Mouse (Mus musculus): ENCODE data around the gene Gm12394. TPM values are rescaled to one million over a fixed set of nuclear protein-coding genes. Genes with fewer than 3 reads are reported as not detected.
"Not testable (repeated sequence)": the region's sequence is repeated elsewhere in the genome, so short reads cannot be mapped to it uniquely, and the experiment has no call there.

Gene Gm12394
- 0.01 TPM in 1 of 2 replicates, not detected in the other for polyA plus RNA-seq (2012; rRNA removed)
- 0.21 and 0.23 TPM in 2 replicates for polyA plus RNA-seq (2014; fragmentation: Nextera tagmentation; extraction: Ambion mirVana)

DNA sequence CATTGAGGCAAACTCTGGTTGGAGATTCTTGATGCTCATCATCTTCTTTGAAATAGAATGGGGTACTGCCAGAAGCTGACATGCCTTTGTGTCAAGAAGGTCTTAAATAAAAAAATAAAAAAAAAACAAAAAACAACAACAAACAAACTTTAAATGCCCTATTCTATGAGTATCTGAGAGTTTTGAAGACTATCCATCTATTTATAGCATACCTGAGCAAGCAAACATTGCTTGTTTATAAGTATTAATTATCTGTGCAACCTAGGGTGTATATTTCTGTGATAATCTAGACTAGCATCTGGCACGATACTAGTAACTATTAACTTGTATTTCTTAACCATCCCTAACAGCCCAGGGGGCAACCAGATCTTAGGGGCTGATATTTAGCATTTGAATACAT, at the start of gene Gm12394:
Gene Gm12394 (minus strand): TSS at position 101 of the 400 bp plus-strand sequence.
- H3K9me3 ChIP-seq (ENCODE audit: control insufficient read depth, low read length); H3K27ac ChIP-seq (replicated peaks; ENCODE audit: low read depth, low read length); ATAC-seq (ENCODE audit: low FRiP score, low read depth); H3K4me2 ChIP-seq (replicated peaks; ENCODE audit: low read depth, low read length, severe bottlenecking); H3K9ac ChIP-seq (ENCODE audit: low read depth, low read length, severe bottlenecking); DNase-seq (ENCODE audit: low spot score); H3K4me1 ChIP-seq (ENCODE audit: control insufficient read depth, insufficient read depth, low read length); H3K4me3 ChIP-seq (replicated peaks; ENCODE audit: low read length); H3K36me3 ChIP-seq (ENCODE audit: control insufficient read depth, insufficient read depth, low read length); H3K27me3 ChIP-seq (ENCODE audit: control insufficient read depth, insufficient read depth, low read length): not testable (repeated sequence)
- 82% methylated on average over 1 of the region's 1 CpGs for WGBS

DNA sequence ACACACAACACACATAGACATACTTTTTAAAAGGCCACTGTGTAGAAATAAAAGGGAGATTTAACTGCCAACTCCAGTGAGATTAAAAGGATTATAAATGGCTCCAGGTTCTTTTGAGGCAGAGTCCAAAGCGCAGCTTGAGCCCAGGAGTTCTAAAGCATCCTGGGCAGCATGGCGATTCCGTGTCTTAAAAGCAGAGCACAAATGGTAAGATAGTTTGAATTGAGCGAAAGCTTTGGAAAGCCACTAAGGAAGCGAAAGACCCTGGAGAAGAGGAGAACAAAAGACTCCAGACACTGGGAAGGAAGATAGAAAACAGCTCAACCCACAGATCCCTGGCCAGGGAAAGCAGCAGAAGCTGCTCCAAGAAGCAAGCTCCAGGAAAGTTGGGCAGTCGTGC, 48.4 kb upstream of the Gm12394 start:
- Histone ChIP-seq H3K27ac (replicated peaks; ENCODE audit: low read depth, low read length) (no peak overlapping the region), H3K27me3 (ENCODE audit: control insufficient read depth, insufficient read depth, low read length) (no peaks in the 10 kb centered on the region), H3K4me1 (ENCODE audit: control insufficient read depth, insufficient read depth, low read length) (no peaks in the 10 kb centered on the region), H3K9me3 (ENCODE audit: control insufficient read depth, low read length) (no peaks in the 10 kb centered on the region), H3K4me3 (replicated peaks; ENCODE audit: low read length) (no peak overlapping the region), H3K4me2 (replicated peaks; ENCODE audit: low read depth, low read length, severe bottlenecking) (no peak overlapping the region), H3K9ac (ENCODE audit: low read depth, low read length, severe bottlenecking) (no peak overlapping the region), H3K36me3 (ENCODE audit: control insufficient read depth, insufficient read depth, low read length) (no peaks in the 10 kb centered on the region)
- no peak for TF ChIP-seq POLR2A (IDR thresholded peaks at IDR 0.05; ENCODE audit: borderline replicate concordance, extremely low read depth, insufficient read depth, insufficient read length)
- no peak for DNase-seq (ENCODE audit: low spot score)
- WGBS: 80% methylated on average over 6 of the region's 6 CpGs
- ATAC-seq (ENCODE audit: low FRiP score, low read depth): no peak

DNA sequence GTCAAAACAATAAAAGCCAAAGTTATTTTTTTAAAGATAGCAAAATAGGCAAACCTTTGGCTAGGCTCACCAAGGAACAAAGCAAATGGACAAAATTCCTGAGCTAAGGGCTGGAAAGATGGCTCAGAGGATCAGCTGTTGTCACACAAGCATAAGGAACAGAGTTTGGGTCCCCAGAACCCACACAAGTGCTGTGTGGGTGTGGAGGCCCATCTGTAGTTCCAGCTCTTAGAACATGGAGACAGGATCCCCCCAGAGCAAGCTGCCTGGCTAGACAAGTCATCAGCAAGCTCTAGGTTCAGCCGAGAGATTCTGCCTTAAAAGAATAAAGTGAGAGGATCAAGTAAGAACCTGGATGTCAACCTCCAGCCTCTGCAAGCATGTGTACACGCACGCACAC, 48.0 kb upstream of the Gm12394 start:
- ATAC-seq (ENCODE audit: low FRiP score, low read depth) (no peak), DNase-seq (ENCODE audit: low spot score) (no peak)
- Histone ChIP-seq H3K4me1 (ENCODE audit: control insufficient read depth, insufficient read depth, low read length) (no peaks in the 10 kb centered on the region), H3K36me3 (ENCODE audit: control insufficient read depth, insufficient read depth, low read length) (no peaks in the 10 kb centered on the region), H3K9me3 (ENCODE audit: control insufficient read depth, low read length) (no peaks in the 10 kb centered on the region), H3K4me3 (replicated peaks; ENCODE audit: low read length) (no peak overlapping the region), H3K9ac (ENCODE audit: low read depth, low read length, severe bottlenecking) (no peak overlapping the region), H3K4me2 (replicated peaks; ENCODE audit: low read depth, low read length, severe bottlenecking) (no peak overlapping the region), H3K27ac (replicated peaks; ENCODE audit: low read depth, low read length) (no peak overlapping the region), H3K27me3 (ENCODE audit: control insufficient read depth, insufficient read depth, low read length) (no peaks in the 10 kb centered on the region)
- TF ChIP-seq POLR2A (IDR thresholded peaks at IDR 0.05; ENCODE audit: borderline replicate concordance, extremely low read depth, insufficient read depth, insufficient read length): no peak
- 88% methylated on average over 3 of the region's 3 CpGs for WGBS

DNA sequence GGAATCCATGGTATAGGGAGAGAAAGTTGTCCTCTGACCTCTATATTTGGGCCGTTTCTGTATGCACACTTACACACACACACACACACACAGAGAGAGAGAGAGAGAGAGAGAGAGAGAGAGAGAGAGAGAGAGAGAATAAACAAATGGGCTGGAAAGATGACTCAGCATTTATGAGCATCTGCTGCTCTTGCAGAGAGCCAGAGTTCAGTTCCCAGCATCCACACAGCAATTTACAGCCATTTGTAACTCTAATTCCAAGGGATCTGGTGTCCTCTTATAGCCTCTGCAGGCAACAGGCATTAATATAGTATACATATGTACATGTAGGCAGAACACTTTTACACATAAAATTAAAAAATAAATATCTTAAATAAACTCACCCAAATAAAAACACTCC, 47.4 kb upstream of the Gm12394 start:
- H3K4me1 ChIP-seq (ENCODE audit: control insufficient read depth, insufficient read depth, low read length): no peaks in the 10 kb centered on the region
- no peak overlapping the region for H3K9ac ChIP-seq (ENCODE audit: low read depth, low read length, severe bottlenecking)
- ATAC-seq (ENCODE audit: low FRiP score, low read depth): no peak
- H3K27ac ChIP-seq (replicated peaks; ENCODE audit: low read depth, low read length): no peak overlapping the region
- WGBS: 67% methylated on average over 1 of the region's 1 CpGs
- H3K4me3 ChIP-seq (replicated peaks; ENCODE audit: low read length): no peak overlapping the region
- no peaks in the 10 kb centered on the region for H3K27me3 ChIP-seq (ENCODE audit: control insufficient read depth, insufficient read depth, low read length)
- no peaks in the 10 kb centered on the region for H3K36me3 ChIP-seq (ENCODE audit: control insufficient read depth, insufficient read depth, low read length)
- no peaks in the 10 kb centered on the region for H3K9me3 ChIP-seq (ENCODE audit: control insufficient read depth, low read length)
- no peak for TF ChIP-seq POLR2A (IDR thresholded peaks at IDR 0.05; ENCODE audit: borderline replicate concordance, extremely low read depth, insufficient read depth, insufficient read length)
- DNase-seq (ENCODE audit: low spot score): no peak
- H3K4me2 ChIP-seq (replicated peaks; ENCODE audit: low read depth, low read length, severe bottlenecking): no peak overlapping the region

DNA sequence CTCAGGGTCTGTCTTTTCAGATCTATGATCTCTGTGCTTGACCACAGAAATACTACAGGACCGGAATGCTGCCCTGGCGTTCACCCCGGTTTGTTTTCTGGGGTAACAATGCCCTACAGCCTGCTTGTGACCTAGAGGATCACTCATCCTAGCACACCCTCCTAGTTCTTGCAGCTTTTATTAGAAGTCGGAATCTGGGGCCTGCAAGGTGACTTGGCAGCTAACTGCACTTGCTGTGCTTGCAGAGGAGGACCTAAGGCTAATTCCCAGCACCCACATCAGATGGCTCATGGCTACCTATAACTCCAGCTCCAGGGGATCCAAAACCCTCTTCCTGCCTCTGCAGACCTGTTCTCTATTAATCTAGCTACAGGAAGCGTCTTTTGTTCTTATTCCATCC, 46.2 kb upstream of the Gm12394 start:
- Histone ChIP-seq H3K4me3 (replicated peaks; ENCODE audit: low read length) (no peak overlapping the region), H3K4me2 (replicated peaks; ENCODE audit: low read depth, low read length, severe bottlenecking) (no peak overlapping the region), H3K27ac (replicated peaks; ENCODE audit: low read depth, low read length) (no peak overlapping the region), H3K4me1 (ENCODE audit: control insufficient read depth, insufficient read depth, low read length) (no peaks in the 10 kb centered on the region), H3K9me3 (ENCODE audit: control insufficient read depth, low read length) (no peaks in the 10 kb centered on the region), H3K9ac (ENCODE audit: low read depth, low read length, severe bottlenecking) (no peak overlapping the region), H3K27me3 (ENCODE audit: control insufficient read depth, insufficient read depth, low read length) (no peaks in the 10 kb centered on the region), H3K36me3 (ENCODE audit: control insufficient read depth, insufficient read depth, low read length) (no peaks in the 10 kb centered on the region)
- no peak for ATAC-seq (ENCODE audit: low FRiP score, low read depth)
- no peak for TF ChIP-seq POLR2A (IDR thresholded peaks at IDR 0.05; ENCODE audit: borderline replicate concordance, extremely low read depth, insufficient read depth, insufficient read length)
- 90% methylated on average over 5 of the region's 5 CpGs for WGBS
- DNase-seq (ENCODE audit: low spot score): no peak

DNA sequence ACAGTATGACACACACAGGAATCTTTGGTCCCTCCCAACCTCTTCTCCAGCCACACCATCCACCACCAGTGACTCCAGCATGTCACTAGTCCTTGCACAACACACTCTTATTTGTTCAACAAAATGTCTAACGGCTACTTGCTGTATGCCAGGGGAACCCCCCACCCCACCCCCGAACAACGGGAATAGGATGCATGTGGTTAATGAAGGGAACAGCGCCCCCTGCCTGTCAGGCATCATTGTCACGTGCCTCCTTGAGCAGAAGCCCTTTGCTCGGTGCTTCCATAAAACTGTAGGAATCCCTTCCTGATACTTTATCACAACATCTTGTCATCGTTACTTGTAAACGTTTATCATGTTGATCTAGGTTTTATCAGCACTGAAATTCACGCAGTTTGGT, 45.6 kb upstream of the Gm12394 start:
- H3K27me3 ChIP-seq (ENCODE audit: control insufficient read depth, insufficient read depth, low read length): no peaks in the 10 kb centered on the region
- no peaks in the 10 kb centered on the region for H3K9me3 ChIP-seq (ENCODE audit: control insufficient read depth, low read length)
- H3K27ac ChIP-seq (replicated peaks; ENCODE audit: low read depth, low read length): no peak overlapping the region
- ATAC-seq (ENCODE audit: low FRiP score, low read depth) (no peak), DNase-seq (ENCODE audit: low spot score) (no peak)
- no peak overlapping the region for H3K4me2 ChIP-seq (replicated peaks; ENCODE audit: low read depth, low read length, severe bottlenecking)
- H3K4me3 ChIP-seq (replicated peaks; ENCODE audit: low read length): no peak overlapping the region
- no peak for TF ChIP-seq POLR2A (IDR thresholded peaks at IDR 0.05; ENCODE audit: borderline replicate concordance, extremely low read depth, insufficient read depth, insufficient read length)
- H3K4me1 ChIP-seq (ENCODE audit: control insufficient read depth, insufficient read depth, low read length): no peaks in the 10 kb centered on the region
- H3K36me3 ChIP-seq (ENCODE audit: control insufficient read depth, insufficient read depth, low read length): no peaks in the 10 kb centered on the region
- WGBS: 58% methylated on average over 9 of the region's 9 CpGs
- no peak overlapping the region for H3K9ac ChIP-seq (ENCODE audit: low read depth, low read length, severe bottlenecking)

All from limb, embryonic 14.5 days (tissue).